16 mouse cellular contexts compared by ENCODE assay signal in genomic region chr3:29432109-29433091, GRCm38 (mm10).
DNase-seq lines count a peak whose midpoint lies in the region; ATAC-seq and TF ChIP-seq lines count a peak whose summit lies in the region.
"Had no signal": no experiment of that assay in that cellular context is flagged by ENCODE, and none has a peak within 500 bp of the region (broad histone marks: within the 10 kb centered on the region; RNA-seq: fewer than 3 reads in every experiment).

No protein-coding gene starts in this region.

- no peak for TF ChIP-seq CTCF in midbrain, postnatal 0 days (IDR thresholded peaks at IDR 0.05)

- no peak overlapping the region for H3K27ac ChIP-seq in forebrain, embryonic 14.5 days (ENCODE audit: low read depth, low read length)
- H3K27ac ChIP-seq in hindbrain, embryonic 15.5 days (replicated peaks), result no peak overlapping the region
- no peak overlapping the region for H3K27ac ChIP-seq in midbrain, postnatal 0 days (ENCODE audit: low read depth, low read length)
- H3K27ac ChIP-seq: heart, embryonic 10.5 days; liver, embryonic 15.5 days; stomach, embryonic 15.5 days had no signal

- WGBS in forebrain, embryonic 14.5 days, result 13% methylated on average over 10 of the region's 10 CpGs
- 21% methylated on average over 10 of the region's 10 CpGs for WGBS in hindbrain, embryonic 15.5 days
- 14% methylated on average over 10 of the region's 10 CpGs for WGBS in midbrain, postnatal 0 days

- no peaks in the 10 kb centered on the region for H3K36me3 ChIP-seq in forebrain, embryonic 14.5 days (ENCODE audit: control insufficient read depth, insufficient read depth, low read length)
- no peaks in the 10 kb centered on the region for H3K36me3 ChIP-seq in hindbrain, embryonic 15.5 days
- H3K36me3 ChIP-seq in midbrain, postnatal 0 days (ENCODE audit: insufficient read depth, low read length), result no peaks in the 10 kb centered on the region
- H3K36me3 ChIP-seq: heart, embryonic 10.5 days; liver, embryonic 15.5 days; stomach, embryonic 15.5 days had no signal

- H3K27me3 ChIP-seq in forebrain, embryonic 14.5 days (replicated peaks; ENCODE audit: control insufficient read depth, insufficient read depth, low read length), result no peaks in the 10 kb centered on the region
- H3K27me3 ChIP-seq in hindbrain, embryonic 15.5 days, result no peaks in the 10 kb centered on the region
- no peaks in the 10 kb centered on the region for H3K27me3 ChIP-seq in midbrain, postnatal 0 days (ENCODE audit: insufficient read depth, low read length)
- H3K27me3 ChIP-seq: liver, embryonic 15.5 days; stomach, embryonic 15.5 days had no signal

- peak; percentile 12 for DNase-seq in embryo, embryonic 10.5 days (ENCODE audit: low spot score)
- DNase-seq in forebrain, embryonic 14.5 days (ENCODE audit: low spot score), result peak; percentile 58
- DNase-seq in midbrain, postnatal 0 days (ENCODE audit: low spot score), result peak; percentile 35
- no peak for DNase-seq in kidney, postnatal 10 days
- DNase-seq in lung, postnatal 36 days, result no peak
- no peak for DNase-seq in left cerebral cortex, adult 11 months (ENCODE audit: low spot score)
- no peak for DNase-seq in urinary bladder, postnatal 4 days (ENCODE audit: low spot score in 2 of 2)
- DNase-seq: gastrocnemius, postnatal 10 days; heart, postnatal 4 days; kidney, adult 8-10 months had no signal

- no peak overlapping the region for H3K9ac ChIP-seq in forebrain, embryonic 14.5 days (ENCODE audit: low read length)
- H3K9ac ChIP-seq in hindbrain, embryonic 15.5 days, result no peak overlapping the region
- H3K9ac ChIP-seq in midbrain, postnatal 0 days (replicated peaks; ENCODE audit: low read length, poor library complexity, severe bottlenecking), result no peak overlapping the region
- H3K9ac ChIP-seq: liver, embryonic 15.5 days; stomach, embryonic 15.5 days had no signal

- H3K4me2 ChIP-seq in forebrain, embryonic 14.5 days (ENCODE audit: low read length), result peak overlapping the region; percentile 23; the same call in 1 of the 2 replicates
- peak overlapping the region; percentile 19 for H3K4me2 ChIP-seq in hindbrain, embryonic 15.5 days
- 0 out of 2 replicates have a peak overlapping the region, but pooled peaks have one; percentile 0 for H3K4me2 ChIP-seq in midbrain, postnatal 0 days (ENCODE audit: low read depth, low read length, poor library complexity, severe bottlenecking)
- H3K4me2 ChIP-seq: liver, embryonic 15.5 days; stomach, embryonic 15.5 days had no signal

- H3K4me3 ChIP-seq in forebrain, embryonic 14.5 days (ENCODE audit: low read depth, low read length), result no peak overlapping the region
- no peak overlapping the region for H3K4me3 ChIP-seq in hindbrain, embryonic 15.5 days
- H3K4me3 ChIP-seq in midbrain, postnatal 0 days (ENCODE audit: low read depth, low read length), result no peak overlapping the region
- H3K4me3 ChIP-seq: heart, embryonic 10.5 days; liver, embryonic 15.5 days; stomach, embryonic 15.5 days had no signal

- peaks cover 10% of the 10 kb centered on the region; the same call in 1 of the 2 replicates for H3K4me1 ChIP-seq in forebrain, embryonic 14.5 days (ENCODE audit: control insufficient read depth, insufficient read depth, low read length)
- no peaks in the 10 kb centered on the region for H3K4me1 ChIP-seq in hindbrain, embryonic 15.5 days (replicated peaks)
- H3K4me1 ChIP-seq in midbrain, postnatal 0 days (ENCODE audit: insufficient read depth, low read length), result no peaks in the 10 kb centered on the region
- H3K4me1 ChIP-seq: heart, embryonic 10.5 days; liver, embryonic 15.5 days; stomach, embryonic 15.5 days had no signal

- ATAC-seq in forebrain, embryonic 14.5 days, result peak; percentile 87; the same call in 1 of the 2 replicates
- peak; percentile 76 for ATAC-seq in hindbrain, embryonic 15.5 days (ENCODE audit: low FRiP score, low read depth)
- no peak for ATAC-seq in midbrain, postnatal 0 days (ENCODE audit: low FRiP score)
- ATAC-seq: activated CD4-positive, CD25-positive, alpha-beta regulatory T cell, adult 4 months; CD4-positive, CD25-positive, alpha-beta regulatory T cell, adult 4 months had no signal

- no peaks in the 10 kb centered on the region for H3K9me3 ChIP-seq in forebrain, embryonic 14.5 days (replicated peaks; ENCODE audit: control insufficient read depth, low read length)
- H3K9me3 ChIP-seq in hindbrain, embryonic 15.5 days, result no peaks in the 10 kb centered on the region
- H3K9me3 ChIP-seq in midbrain, postnatal 0 days (ENCODE audit: low read length), result no peaks in the 10 kb centered on the region
- H3K9me3 ChIP-seq: heart, embryonic 10.5 days; liver, embryonic 15.5 days; stomach, embryonic 15.5 days had no signal

Comparison
In these comparisons a context has a peak if more than half of its experiments do, and no peak if none do; other contexts are left out.
1. DNase-seq: peak in embryo, embryonic 10.5 days (single experiment), forebrain, embryonic 14.5 days (single experiment) and midbrain, postnatal 0 days (single experiment); none in kidney, postnatal 10 days (single experiment), lung, postnatal 36 days (single experiment), left cerebral cortex, adult 11 months (single experiment) and urinary bladder, postnatal 4 days (0 of 2).
2. Peak in every context shown above with its lines, with median percentiles within 50 percentile points of each other: H3K4me2 ChIP-seq.